Mouse (Mus musculus): ENCODE data around the gene Cers4. TPM values are rescaled to one million over a fixed set of nuclear protein-coding genes. Genes with fewer than 3 reads are reported as not detected.

The Cers4 gene
- polyA plus RNA-seq, 1 experiment from 2014 or later: 46.2 TPM

GRCm38 (mm10) chr8:4521472-4521871 is 28.6 kb downstream of the Cers4 start:
- Histone ChIP-seq H3K4me3 (ENCODE audit: low read depth, low read length) (no peak overlapping the region), H3K27me3 (ENCODE audit: control insufficient read depth, insufficient read depth, low read length) (no peaks in the 10 kb centered on the region), H3K4me2 (ENCODE audit: low read depth, low read length) (no peak overlapping the region), H3K4me1 (ENCODE audit: control insufficient read depth, insufficient read depth, low read length) (no peaks in the 10 kb centered on the region), H3K9me3 (ENCODE audit: control insufficient read depth, low read length) (no peaks in the 10 kb centered on the region), H3K36me3 (ENCODE audit: control insufficient read depth, insufficient read depth, low read length) (peaks cover 18% of the 10 kb centered on the region; the same call in 1 of the 2 replicates), H3K9ac (replicated peaks; ENCODE audit: low read depth, low read length) (no peak overlapping the region), H3K27ac (ENCODE audit: low read depth, low read length) (no peak overlapping the region)
- ATAC-seq (ENCODE audit: low read depth): no peak
- WGBS: 94% methylated on average over 4 of the region's 4 CpGs

DNA sequence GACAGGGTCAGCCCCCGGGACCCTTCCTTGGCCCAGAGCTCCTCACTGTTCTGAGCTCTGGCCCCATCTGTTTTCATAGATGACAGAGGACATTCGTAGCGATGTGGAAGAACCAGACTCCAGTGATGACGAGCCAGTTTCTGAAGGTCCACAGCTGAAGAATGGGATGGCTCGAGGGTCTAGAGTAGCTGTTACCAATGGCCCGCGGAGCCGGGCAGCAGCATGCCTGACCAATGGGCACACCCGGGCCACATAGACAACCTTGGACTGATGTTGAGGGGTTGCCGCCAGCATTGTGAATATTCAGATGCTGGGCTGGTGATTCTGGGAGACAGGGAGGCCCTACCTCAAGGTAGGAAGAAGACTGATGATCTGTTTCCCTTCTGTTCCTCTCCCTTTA is 30.7 kb downstream of the Cers4 start:
- 0 out of 2 replicates have a peak, but pooled peaks cover 16% of the 10 kb centered on the region for H3K36me3 ChIP-seq (ENCODE audit: control insufficient read depth, insufficient read depth, low read length)
- no peaks in the 10 kb centered on the region for H3K4me1 ChIP-seq (ENCODE audit: control insufficient read depth, insufficient read depth, low read length)
- no peak for ATAC-seq (ENCODE audit: low read depth)
- no peak overlapping the region for H3K9ac ChIP-seq (replicated peaks; ENCODE audit: low read depth, low read length)
- H3K4me2 ChIP-seq (ENCODE audit: low read depth, low read length): no peak overlapping the region
- H3K9me3 ChIP-seq (ENCODE audit: control insufficient read depth, low read length): no peaks in the 10 kb centered on the region
- WGBS: 95% methylated on average over 10 of the region's 10 CpGs
- H3K27ac ChIP-seq (ENCODE audit: low read depth, low read length): no peak overlapping the region
- H3K27me3 ChIP-seq (ENCODE audit: control insufficient read depth, insufficient read depth, low read length): no peaks in the 10 kb centered on the region
- no peak overlapping the region for H3K4me3 ChIP-seq (ENCODE audit: low read depth, low read length)

Other genes starting within 250 kb of the Cers4 start
- gene Tgfbr3l, start 244.8 kb upstream of the Cers4 start, polyA plus RNA-seq (2014; fragmentation: Nextera tagmentation; extraction: Ambion mirVana): 4.2 and 6.5 TPM in 2 replicates
- gene Snapc2, start 239.9 kb upstream of the Cers4 start, polyA plus RNA-seq (2014; fragmentation: Nextera tagmentation; extraction: Ambion mirVana): 57.9 and 69.0 TPM in 2 replicates
- gene Ctxn1, start 233.8 kb upstream of the Cers4 start, polyA plus RNA-seq (2014; fragmentation: Nextera tagmentation; extraction: Ambion mirVana): 203 and 212 TPM in 2 replicates
- gene Timm44, start 217.1 kb upstream of the Cers4 start, polyA plus RNA-seq (2014; fragmentation: Nextera tagmentation; extraction: Ambion mirVana): 52.2 and 52.3 TPM in 2 replicates
- 21.4 and 24.3 TPM in 2 replicates for gene Ccl25, start 167.8 kb upstream of the Cers4 start, polyA plus RNA-seq (2014; fragmentation: Nextera tagmentation; extraction: Ambion mirVana)
- gene Elavl1, start 167.6 kb upstream of the Cers4 start, polyA plus RNA-seq (2014; fragmentation: Nextera tagmentation; extraction: Ambion mirVana): 106 and 120 TPM in 2 replicates
- gene Zfp958, start 120.1 kb downstream of the Cers4 start, polyA plus RNA-seq (2014; fragmentation: Nextera tagmentation; extraction: Ambion mirVana): 22.2 and 22.3 TPM in 2 replicates

All from neural tube, embryonic 14.5 days (tissue).